Mouse (Mus musculus): ENCODE data around the gene Adam17. TPM values are rescaled to one million over a fixed set of nuclear protein-coding genes. Genes with fewer than 3 reads are reported as not detected.
"Not testable (repeated sequence)": the region's sequence is repeated elsewhere in the genome, so short reads cannot be mapped to it uniquely, and the experiment has no call there.

The Adam17 gene
- polyA plus RNA-seq (2017; shearing (Covaris generic)) = 10 to 100 TPM; 47.3 to 68.0 (median 67.7) TPM

DNA sequence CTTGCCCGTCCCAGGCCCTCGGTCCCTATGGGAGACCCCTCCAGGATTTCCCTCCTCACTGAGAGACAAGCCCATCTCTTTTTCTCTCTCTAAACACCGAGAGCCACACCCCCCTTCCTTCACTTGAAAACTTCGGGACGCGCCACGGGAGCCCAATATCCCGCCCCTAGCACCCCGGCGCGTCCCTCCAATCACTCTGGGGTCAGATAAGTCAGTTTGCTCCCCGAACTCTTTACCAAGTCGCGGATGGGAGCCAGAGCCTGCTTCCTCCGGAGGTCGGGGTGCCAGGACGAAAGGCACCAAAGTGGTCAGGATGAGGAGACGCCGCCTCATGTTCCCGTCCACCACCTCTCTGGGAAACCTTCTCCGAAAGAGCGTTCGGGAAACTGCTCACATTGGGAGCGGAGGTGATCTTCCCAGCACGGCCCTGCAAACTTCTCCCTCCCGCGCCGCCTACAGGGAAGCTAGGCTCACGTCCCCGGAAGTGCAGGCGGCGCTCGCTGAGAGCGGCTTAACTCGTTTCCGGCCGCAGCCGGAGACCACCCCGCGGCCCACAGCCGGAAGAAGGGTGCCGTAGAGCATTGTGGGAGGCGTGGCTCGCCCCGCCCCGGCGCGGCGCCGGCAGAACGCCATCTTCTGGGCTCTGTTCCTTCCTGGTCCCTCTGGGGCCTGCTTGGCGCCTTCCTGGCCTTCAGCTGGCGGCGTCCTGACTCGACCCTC, at the start of gene Adam17:
Gene Adam17 (minus strand): TSS at position 533 of the 720 bp plus-strand sequence.
- ATAC-seq = peak; percentile 92

- ATAC-seq = no peak
Measured at GRCm38 (mm10) chr12:21418621-21419131, 45.2 kb upstream of the Adam17 start.

- no peak for ATAC-seq
Measured at GRCm38 (mm10) chr12:21418083-21418482, 44.7 kb upstream of the Adam17 start.

GRCm38 (mm10) chr12:21417100-21418070, 44.0 kb upstream of the Adam17 start, which contains the start of gene Ywhaq:
Gene Ywhaq, minus strand, starts transcription at chr12:21417637.
- peak; percentile 90 for ATAC-seq

DNA sequence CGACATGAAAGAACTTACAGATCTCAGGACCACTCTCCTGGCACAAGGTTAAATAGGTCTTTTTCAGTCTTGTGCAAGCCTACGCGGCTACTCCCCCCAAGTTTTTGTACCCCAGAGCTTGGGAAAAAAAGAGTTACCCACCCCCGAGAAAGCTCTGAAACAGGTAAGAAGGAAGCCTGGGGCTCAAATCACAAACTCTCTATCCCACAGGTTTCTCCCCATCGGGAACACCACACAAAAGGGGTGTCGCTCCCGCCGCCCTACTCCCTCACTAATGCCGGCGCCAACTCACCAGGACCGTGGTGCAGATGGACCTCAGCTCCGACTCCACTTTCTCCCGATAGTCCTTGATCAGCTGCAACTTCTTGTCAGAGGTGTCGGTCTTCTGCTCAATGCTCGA, 43.1 kb upstream of the Adam17 start:
- ATAC-seq = no peak

GRCm38 (mm10) chr12:21410620-21411019, 37.2 kb upstream of the Adam17 start:
- no peak for ATAC-seq

- peak; percentile 74 for ATAC-seq
Measured at GRCm38 (mm10) chr12:21409651-21410050, 36.2 kb upstream of the Adam17 start.

DNA sequence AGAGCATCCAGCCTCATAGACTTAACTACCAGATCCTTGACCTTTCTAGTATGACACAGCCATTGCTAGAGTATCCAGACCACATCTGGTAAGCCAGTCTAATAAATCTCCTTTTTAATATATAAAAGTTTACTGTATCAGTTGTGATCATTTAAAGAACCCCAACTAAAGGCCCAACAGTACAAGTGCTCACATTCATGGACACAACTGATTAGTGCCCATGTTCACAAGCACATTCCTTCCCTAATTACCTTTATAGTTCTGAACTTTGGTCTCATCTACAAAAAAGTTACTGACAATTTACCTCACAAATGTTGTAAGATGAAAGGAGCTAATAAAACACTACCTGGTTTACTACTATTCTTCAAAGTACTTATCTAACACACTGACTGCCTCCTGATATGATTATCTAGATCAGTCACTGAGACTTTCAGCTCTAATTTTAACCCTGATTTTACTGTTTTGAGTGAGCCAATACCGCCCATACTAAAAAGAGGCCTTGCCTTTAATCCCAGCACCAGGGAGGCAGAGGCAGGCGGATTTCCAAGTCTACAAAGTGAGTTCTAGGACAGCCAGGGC, 35.4 kb upstream of the Adam17 start:
- no peak for ATAC-seq

- no peak for ATAC-seq
Measured at GRCm38 (mm10) chr12:21402771-21403170, 29.3 kb upstream of the Adam17 start.

GRCm38 (mm10) chr12:21386201-21386600, 12.8 kb upstream of the Adam17 start:
- ATAC-seq = no peak

DNA sequence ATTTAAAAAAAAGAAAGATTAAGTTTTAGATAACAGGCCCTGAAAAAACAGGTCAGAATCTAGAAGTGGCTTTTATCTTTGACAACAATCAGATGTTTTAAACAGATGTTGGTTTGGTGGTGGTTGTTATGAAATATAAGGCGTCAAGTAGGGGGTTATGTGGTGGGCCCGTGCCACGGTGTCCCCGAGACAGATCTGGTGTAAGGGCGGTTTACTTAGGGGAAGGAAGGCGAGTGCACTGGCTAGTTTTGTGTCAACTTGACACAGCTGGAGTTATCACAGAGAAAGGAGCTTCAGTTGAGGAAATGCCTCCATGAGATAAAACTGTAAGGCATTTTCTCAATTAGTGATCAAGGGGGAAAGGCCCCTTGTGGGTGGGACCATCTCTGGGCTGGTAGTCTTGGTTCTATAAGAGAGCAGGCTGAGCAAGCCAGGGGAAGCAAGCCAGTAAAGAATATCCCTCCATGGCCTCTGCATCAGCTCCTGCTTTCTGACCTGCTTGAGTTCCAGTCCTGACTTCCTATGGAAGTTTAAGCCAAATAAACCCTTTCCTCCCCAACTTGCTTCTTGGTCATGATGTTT, 5.4 kb upstream of the Adam17 start:
- not testable (repeated sequence) for ATAC-seq

- no peak for ATAC-seq
Measured at GRCm38 (mm10) chr12:21375376-21376157, 2.1 kb upstream of the Adam17 start.

DNA sequence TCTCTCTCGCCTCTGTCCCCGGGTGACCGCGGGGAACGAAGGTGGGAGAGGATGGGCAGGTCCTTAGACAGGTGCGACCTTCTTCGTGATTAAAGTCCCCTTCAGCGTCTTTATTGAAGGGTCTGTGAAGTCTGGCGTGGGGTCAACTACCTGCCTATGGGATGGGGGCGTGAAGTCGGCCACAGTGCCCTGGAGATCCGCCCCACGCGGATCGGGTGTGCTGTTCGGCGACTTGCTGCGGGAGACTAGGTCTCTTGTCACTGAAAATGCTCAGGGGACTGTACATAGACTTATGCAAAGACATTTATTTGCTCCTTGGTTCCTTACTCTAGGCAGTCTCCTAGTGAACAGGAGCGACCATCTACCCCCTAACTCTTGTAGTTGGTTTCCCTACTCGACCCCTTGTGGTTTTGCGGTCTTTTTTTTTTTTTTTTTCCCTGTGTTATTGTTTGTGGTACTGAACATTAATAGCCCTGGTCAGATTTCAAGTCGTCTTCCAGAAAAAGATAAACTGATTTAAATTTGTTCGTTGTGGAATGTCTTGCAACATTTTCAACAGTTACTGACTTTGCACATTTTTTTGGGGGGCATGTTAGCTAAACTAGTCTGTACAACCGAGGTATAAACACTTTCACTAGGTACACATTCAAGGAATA, 516 bp upstream of the Adam17 start:
- ATAC-seq = peak; percentile 16

- ATAC-seq = peak; percentile 24
Measured at GRCm38 (mm10) chr12:21370035-21370611, 3.3 kb downstream of the Adam17 start.

GRCm38 (mm10) chr12:21369087-21369410, 4.4 kb downstream of the Adam17 start:
- no peak for ATAC-seq

GRCm38 (mm10) chr12:21368376-21369086, 4.9 kb downstream of the Adam17 start:
- no peak for ATAC-seq

DNA sequence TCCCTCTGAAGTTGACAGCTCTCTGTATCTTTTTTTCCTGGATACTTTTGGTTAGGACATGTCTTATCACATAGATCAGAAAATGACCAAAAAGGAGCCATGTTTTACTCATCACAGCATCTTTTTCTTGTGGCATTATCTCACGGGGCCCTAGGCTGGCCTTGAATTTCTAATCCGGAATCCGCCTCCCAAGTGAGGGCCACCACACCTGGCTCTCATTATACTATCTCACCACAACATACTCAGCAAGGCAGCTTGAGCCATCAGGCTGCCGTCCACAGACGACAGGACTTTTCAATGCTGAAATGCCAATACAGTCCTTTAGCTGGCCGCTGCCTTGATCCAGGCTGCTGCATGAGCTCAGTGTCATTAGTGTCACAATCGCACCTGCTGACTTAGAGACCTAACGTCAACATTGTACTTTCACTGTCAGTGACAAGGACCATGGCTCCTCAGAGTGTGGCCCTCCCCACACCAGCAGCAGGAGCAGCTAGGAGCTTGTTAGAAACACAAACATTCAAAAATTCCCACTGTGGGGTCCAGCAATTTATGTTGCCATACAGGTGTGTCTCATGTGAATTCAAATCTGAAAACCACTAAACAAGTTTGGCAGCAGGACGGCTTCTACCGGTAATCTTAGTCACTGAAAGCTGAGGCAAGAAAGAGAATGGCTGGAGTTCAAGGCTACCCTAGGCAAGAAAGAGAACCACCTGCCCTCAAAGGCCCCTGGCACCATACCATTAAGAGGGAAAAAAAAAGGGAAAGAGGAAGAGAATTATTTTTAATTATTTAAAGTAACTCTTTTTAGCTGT, 8.6 kb downstream of the Adam17 start:
- ATAC-seq = no peak

- no peak for ATAC-seq
Measured at GRCm38 (mm10) chr12:21363195-21363594, 10.2 kb downstream of the Adam17 start.

DNA sequence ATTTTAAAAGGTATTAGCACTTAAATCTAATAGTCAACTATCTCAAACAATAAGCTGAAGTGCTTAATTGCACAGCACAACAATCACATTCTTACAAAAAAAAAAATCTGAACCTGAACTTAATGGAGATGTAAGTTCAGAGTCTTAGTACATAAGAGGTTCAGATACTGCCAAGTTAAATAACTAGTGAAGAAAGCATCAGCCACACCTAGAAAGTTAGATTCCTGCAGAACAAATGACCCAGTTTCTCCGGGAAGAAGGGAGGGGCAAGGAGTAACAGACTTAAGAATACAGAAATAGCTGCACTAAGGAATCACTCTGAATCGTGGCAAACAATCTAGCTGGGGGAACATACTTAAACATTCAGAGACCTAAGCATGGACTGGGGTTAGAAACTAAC, 10.7 kb downstream of the Adam17 start:
- ATAC-seq = no peak

All from inflammation-experienced regulatory T-cells, adult 6 months (primary cell).